Mouse (Mus musculus): ENCODE measurements around the gene Cd302. TPM values are rescaled to one million over a fixed set of nuclear protein-coding genes. Genes with fewer than 3 reads are reported as not detected.

Gene Cd302
- polyA plus RNA-seq, 1 experiment from 2014 or later: 0.21 TPM

- no peaks in the 10 kb centered on the region for H3K27me3 ChIP-seq
- no peak for ATAC-seq
- in situ Hi-C loops (cut with MboI; ENCODE audit: low pct_unique_long_range_greater_than_20kb): no loop called here
- ChIA-PET POLR2A (interaction anchor here (0.7 kb wide), 2 partner anchors 13 to 338 kb away, joined by 3 to 6 read pairs; no protein-coding TSS in a partner anchor), CTCF (interaction anchor here (1.6 kb wide), 1 partner anchor 11 kb away, joined by 4 read pairs; no protein-coding TSS in a partner anchor)
- no peak for TF ChIP-seq CTCF (IDR thresholded peaks at IDR 0.05)
- no peak for DNase-seq (ENCODE audit: low read depth, low spot score)
Observed at GRCm38 (mm10) chr2:60252782-60253181, 31.5 kb downstream of the Cd302 start.

GRCm38 (mm10) chr2:60234506-60234905, 49.8 kb downstream of the Cd302 start:
- no peak for DNase-seq (ENCODE audit: low read depth, low spot score)
- H3K27me3 ChIP-seq: no peaks in the 10 kb centered on the region
- ATAC-seq: no peak
- CTCF ChIA-PET: interaction anchor here (2.3 kb wide), 1 partner anchor 20 kb away, joined by 5 read pairs; no protein-coding TSS in a partner anchor
- in situ Hi-C loops (cut with MboI; ENCODE audit: low pct_unique_long_range_greater_than_20kb): no loop called here
- POLR2A ChIA-PET: interaction anchor here (0.5 kb wide), 1 partner anchor 749 kb away, joined by 4 read pairs; no protein-coding TSS in a partner anchor
- TF ChIP-seq CTCF (IDR thresholded peaks at IDR 0.05): no peak

- in situ Hi-C loops (cut with MboI; ENCODE audit: low pct_unique_long_range_greater_than_20kb): no loop called here
- ChIA-PET CTCF (interaction anchor here (2.3 kb wide), 1 partner anchor 19 kb away, joined by 5 read pairs; no protein-coding TSS in a partner anchor), POLR2A (no interaction called here)
- no peaks in the 10 kb centered on the region for H3K27me3 ChIP-seq
- ATAC-seq (no peak), DNase-seq (ENCODE audit: low read depth, low spot score) (no peak)
- TF ChIP-seq CTCF (IDR thresholded peaks at IDR 0.05): no peak
Observed at GRCm38 (mm10) chr2:60233147-60233546, 51.1 kb downstream of the Cd302 start.

GRCm38 (mm10) chr2:60230361-60230760, 53.9 kb downstream of the Cd302 start:
- TF ChIP-seq CTCF (IDR thresholded peaks at IDR 0.05): no peak
- in situ Hi-C loops (cut with MboI; ENCODE audit: low pct_unique_long_range_greater_than_20kb): no loop called here
- no peak for ATAC-seq
- DNase-seq (ENCODE audit: low read depth, low spot score): no peak
- CTCF ChIA-PET: interaction anchor here (1.1 kb wide), 1 partner anchor 11 kb away, joined by 4 read pairs; no protein-coding TSS in a partner anchor
- POLR2A ChIA-PET: interaction anchor here (0.6 kb wide), 1 partner anchor 17 kb away, joined by 3 read pairs; no protein-coding TSS in a partner anchor
- H3K27me3 ChIP-seq: no peaks in the 10 kb centered on the region

- in situ Hi-C loops (cut with MboI; ENCODE audit: low pct_unique_long_range_greater_than_20kb): no loop called here
- TF ChIP-seq CTCF (IDR thresholded peaks at IDR 0.05): no peak
- ATAC-seq (no peak), DNase-seq (ENCODE audit: low read depth, low spot score) (no peak)
- ChIA-PET CTCF (interaction anchor here (1.2 to 1.8 kb wide), 3 partner anchors 9 to 23 kb away, joined by 3 to 6 read pairs (median 5); no protein-coding TSS in a partner anchor), POLR2A (interaction anchor here (0.8 to 1.3 kb wide), 2 partner anchors 12 to 106 kb away, joined by 3 to 5 read pairs; no protein-coding TSS in a partner anchor)
- H3K27me3 ChIP-seq: no peaks in the 10 kb centered on the region
Observed at GRCm38 (mm10) chr2:60228470-60228869, 55.8 kb downstream of the Cd302 start.

GRCm38 (mm10) chr2:60223489-60223888, 60.8 kb downstream of the Cd302 start:
- no peak for ATAC-seq
- POLR2A ChIA-PET: interaction anchor here (0.8 kb wide), 1 partner anchor 21 kb away, joined by 3 read pairs; no protein-coding TSS in a partner anchor
- DNase-seq (ENCODE audit: low read depth, low spot score): no peak
- no peak for TF ChIP-seq CTCF (IDR thresholded peaks at IDR 0.05)
- in situ Hi-C loops (cut with MboI; ENCODE audit: low pct_unique_long_range_greater_than_20kb): no loop called here
- H3K27me3 ChIP-seq: no peaks in the 10 kb centered on the region
- CTCF ChIA-PET: no interaction called here

GRCm38 (mm10) chr2:60221954-60222353, 62.3 kb downstream of the Cd302 start:
- ATAC-seq (no peak), DNase-seq (ENCODE audit: low read depth, low spot score) (no peak)
- TF ChIP-seq CTCF (IDR thresholded peaks at IDR 0.05): no peak
- ChIA-PET CTCF (no interaction called here), POLR2A (interaction anchor here (0.6 kb wide), 1 partner anchor 19 kb away, joined by 4 read pairs; no protein-coding TSS in a partner anchor)
- no peaks in the 10 kb centered on the region for H3K27me3 ChIP-seq
- in situ Hi-C loops (cut with MboI; ENCODE audit: low pct_unique_long_range_greater_than_20kb): no loop called here

- no peak for ATAC-seq
Observed at GRCm38 (mm10) chr2:60221236-60221635, 63.1 kb downstream of the Cd302 start.

GRCm38 (mm10) chr2:60217620-60218019, 66.7 kb downstream of the Cd302 start:
- in situ Hi-C loops (cut with MboI; ENCODE audit: low pct_unique_long_range_greater_than_20kb): no loop called here
- ChIA-PET CTCF (no interaction called here), POLR2A (no interaction called here)
- no peaks in the 10 kb centered on the region for H3K27me3 ChIP-seq
- no peak for ATAC-seq
- no peak for TF ChIP-seq CTCF (IDR thresholded peaks at IDR 0.05)
- DNase-seq (ENCODE audit: low read depth, low spot score): no peak

More at GRCm38 (mm10) chr2:60221236-60221635, 63.1 kb downstream of the Cd302 start:
- POLR2A ChIA-PET: no interaction called here
- in situ Hi-C loops (cut with MboI; ENCODE audit: low pct_unique_long_range_greater_than_20kb): no loop called here
- CTCF ChIA-PET: no interaction called here
- no peak for DNase-seq (ENCODE audit: low read depth, low spot score)
- H3K27me3 ChIP-seq: no peaks in the 10 kb centered on the region
- no peak for TF ChIP-seq CTCF (IDR thresholded peaks at IDR 0.05)

GRCm38 (mm10) chr2:60216547-60217153, 67.6 kb downstream of the Cd302 start:
- POLR2A ChIA-PET: interaction anchor here (0.6 kb wide), 1 partner anchor 11 kb away, joined by 3 read pairs; no protein-coding TSS in a partner anchor
- CTCF ChIA-PET: no interaction called here
- no peak for DNase-seq (ENCODE audit: low read depth, low spot score)
- TF ChIP-seq CTCF (IDR thresholded peaks at IDR 0.05): no peak
- in situ Hi-C loops (cut with MboI; ENCODE audit: low pct_unique_long_range_greater_than_20kb): no loop called here
- ATAC-seq: no peak
- H3K27me3 ChIP-seq: no peaks in the 10 kb centered on the region

GRCm38 (mm10) chr2:60214683-60215082, 69.6 kb downstream of the Cd302 start:
- DNase-seq (ENCODE audit: low read depth, low spot score) (no peak), ATAC-seq (no peak)
- ChIA-PET CTCF (interaction anchor here (1.3 kb wide), 1 partner anchor 19 kb away, joined by 5 read pairs; no protein-coding TSS in a partner anchor), POLR2A (no interaction called here)
- in situ Hi-C loops (cut with MboI; ENCODE audit: low pct_unique_long_range_greater_than_20kb): no loop called here
- TF ChIP-seq CTCF (IDR thresholded peaks at IDR 0.05): no peak
- H3K27me3 ChIP-seq: no peaks in the 10 kb centered on the region
